Mouse (Mus musculus): ENCODE measurements around the gene Prss40.

The Prss40 gene

DNA sequence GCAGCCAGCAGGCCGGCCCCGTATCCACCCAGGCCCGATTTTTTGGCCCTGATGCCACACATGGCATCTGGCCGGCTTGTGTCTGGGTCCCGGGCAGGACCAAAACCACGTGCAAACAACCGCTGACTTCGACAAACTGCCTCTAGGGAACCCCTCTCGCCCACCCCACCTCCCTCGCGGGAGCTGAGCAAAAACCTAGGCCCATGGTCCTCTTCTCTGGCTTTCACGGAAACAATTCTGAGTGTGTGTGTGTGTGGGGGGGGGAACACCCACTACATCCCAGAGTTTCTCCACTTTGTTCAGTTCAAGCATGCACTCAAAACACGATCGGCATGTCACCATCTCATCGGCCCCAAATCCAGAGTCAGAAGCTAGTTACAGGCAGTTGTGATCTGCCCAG is at the start of gene Prss40:
Gene Prss40 (minus strand): TSS at position 101 of the 400 bp plus-strand sequence.
- no peak for DNase-seq (ENCODE audit: low read depth, low spot score)

DNA sequence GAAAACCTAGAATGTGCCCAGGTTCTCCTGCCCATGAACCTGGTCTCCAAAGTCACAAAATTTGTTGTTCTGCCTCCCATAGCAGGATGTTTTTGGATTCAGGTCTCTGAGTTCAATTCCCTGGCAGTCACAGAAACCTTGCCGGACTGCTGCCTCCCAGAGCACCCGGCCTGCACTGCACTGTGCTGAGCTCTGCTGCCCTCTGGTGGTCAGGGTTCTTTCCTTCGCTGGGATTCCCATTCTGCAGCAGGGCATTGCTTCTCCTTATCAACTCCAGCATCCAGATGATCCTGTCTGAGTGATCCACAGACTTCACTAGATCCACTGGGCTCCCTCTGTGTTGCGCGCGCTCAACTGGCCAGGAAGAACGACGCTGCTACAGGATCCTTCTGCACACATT is 41.6 kb upstream of the Prss40 start:
- DNase-seq (ENCODE audit: low read depth, low spot score) = peak; percentile 72

DNA sequence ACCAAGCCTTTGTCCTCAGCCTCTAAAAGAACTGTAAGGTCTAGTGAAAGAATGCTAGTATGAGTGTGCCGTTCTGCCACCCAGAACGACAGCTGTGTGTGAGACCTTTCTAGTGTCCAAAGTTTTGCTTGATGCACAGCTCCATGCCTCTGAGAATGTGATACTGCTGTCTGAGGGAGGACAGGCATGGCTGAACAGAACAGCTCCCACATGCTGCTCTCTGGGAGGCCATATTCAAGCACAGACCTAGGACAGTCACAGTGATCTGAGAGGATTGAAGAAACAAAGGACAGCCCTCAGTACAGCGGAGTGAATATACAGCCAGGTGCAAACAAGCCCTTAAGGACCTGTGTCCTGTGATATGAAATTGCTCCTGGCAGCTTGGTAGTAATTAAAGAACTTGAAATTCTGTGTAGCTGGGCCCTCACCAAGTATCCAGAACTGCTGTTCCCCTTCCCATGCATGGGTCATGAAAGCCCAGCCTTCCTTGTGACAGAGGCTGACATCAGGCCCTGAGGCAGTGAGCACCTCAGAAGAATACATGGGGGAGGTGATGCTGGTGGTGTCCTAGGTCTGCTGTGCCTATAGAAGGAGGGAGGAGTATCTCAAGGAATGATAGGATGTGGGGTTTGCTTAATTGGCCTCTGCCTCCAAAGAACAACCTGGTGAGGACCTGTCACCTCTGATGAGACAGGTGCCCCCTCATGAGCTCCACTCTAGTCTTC is 40.7 kb upstream of the Prss40 start:
- no peak for DNase-seq (ENCODE audit: low read depth, low spot score)

DNA sequence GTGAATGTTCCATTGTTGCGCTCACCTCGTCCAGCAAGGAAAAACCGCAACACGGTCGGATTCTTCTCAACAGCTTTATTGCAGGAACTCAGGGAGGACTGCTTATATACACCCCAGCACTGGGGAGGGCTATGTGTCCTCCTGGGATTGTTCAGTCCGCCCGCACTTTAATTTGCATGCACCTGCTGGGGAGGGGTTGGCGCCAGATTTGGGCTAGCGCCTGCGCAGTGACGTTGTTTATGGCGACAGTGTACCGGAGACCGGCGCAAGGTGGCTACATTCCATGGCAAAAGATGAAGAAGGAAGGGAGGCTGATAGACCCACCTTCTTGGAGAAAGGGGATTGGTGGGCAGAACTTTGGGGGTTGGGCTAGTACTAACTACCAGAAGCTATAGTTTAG is 39.3 kb upstream of the Prss40 start:
- no peak for DNase-seq (ENCODE audit: low read depth, low spot score)

DNA sequence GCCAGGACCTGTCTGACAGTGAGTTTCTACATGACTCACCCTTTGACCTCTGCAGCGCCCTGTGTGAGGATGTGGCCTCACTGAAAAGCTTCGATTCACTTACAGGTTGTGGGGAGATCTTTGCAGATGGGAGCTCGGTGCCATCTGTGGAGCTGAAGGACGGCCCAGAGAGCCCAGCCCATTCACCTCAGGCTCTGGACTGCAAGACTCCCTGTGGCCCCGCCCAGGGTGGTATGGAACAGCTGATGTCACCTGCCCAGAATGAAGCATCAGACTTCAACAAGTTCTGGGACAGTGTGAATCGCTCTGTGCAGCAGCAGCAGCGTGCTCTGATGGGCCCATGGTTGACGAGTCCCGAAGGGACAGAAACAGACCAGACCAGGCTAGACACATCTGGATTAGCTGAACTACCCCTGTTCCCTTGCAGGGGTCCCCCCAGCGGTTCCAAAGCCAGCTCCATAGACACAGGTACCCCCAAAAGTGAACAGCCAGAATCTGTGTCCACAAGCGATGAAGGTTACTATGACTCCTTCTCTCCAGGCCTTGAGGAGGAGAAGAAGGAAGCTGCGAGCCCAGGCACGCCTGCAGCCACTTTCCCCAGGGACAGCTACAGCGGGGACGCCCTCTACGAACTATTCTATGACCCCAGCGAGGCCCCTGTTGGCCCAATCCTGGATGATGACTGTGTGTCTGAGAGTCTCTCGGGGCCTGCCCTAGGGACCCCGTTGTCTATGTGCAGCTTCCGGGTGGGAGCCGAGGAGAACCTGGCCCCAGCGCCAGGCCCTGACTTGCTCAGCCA is 26.8 kb upstream of the Prss40 start:
- DNase-seq (ENCODE audit: low read depth, low spot score) = no peak

DNA sequence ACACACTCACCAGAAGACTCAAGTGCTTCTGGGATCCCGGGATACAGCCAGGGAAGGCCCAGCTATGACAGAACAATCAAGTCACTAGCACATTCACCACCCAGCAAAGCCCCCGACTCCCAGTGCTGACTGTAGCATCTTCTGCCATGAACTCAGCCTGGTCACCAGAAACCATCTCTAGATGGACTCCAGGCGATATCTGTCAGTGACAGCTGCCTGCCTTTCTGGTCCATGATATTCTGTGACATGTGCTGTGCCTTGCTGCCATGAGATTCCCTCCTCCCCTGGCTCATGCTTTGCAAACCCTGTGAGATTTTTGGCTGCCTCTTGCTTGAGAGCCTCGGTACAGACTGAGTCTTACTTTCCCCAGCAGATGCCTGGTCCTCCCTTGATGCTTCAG is 24.0 kb upstream of the Prss40 start:
- DNase-seq (ENCODE audit: low read depth, low spot score) = no peak

DNA sequence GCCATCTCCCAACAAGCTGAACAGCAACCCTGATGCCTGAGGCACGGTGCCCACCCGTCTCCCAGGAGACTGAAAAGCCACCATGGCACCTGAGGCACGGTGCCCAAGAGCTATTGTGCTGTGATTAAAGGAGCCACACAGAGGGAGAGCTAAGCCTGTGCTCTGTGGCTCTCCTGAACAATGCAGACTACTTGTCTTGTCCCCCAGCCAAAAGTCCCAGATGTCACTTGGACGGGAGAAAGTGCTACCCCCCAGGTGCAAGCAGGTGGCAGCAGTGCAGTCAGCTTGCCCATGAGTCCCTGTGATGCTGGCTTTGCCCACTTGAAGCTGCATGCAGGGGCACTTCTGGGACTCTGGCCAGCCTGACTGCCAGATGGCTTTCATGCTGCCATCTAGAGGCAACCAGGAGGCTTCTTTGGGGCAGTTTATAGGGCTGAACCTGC is 23.1 kb upstream of the Prss40 start:
- DNase-seq (ENCODE audit: low read depth, low spot score) = no peak

DNA sequence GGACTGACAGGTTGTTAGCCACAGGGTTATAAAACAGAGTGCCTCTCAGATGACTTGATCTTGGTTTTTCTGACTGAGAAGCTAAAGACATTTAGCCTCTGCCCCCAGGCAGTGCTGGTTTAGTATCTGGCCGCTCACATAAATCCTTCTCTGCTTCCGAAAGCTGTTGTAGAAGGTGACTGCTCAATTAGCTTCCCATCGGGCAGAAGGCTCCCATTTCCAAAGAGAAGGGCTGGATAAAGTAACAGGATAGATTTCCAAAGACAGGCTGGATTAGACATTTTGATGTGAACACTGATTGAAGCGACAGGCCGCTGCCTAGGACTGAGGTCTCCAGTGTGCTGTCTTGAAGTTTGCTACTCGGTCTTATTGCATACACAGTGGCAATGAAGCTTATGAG is 21.5 kb upstream of the Prss40 start:
- no peak for DNase-seq (ENCODE audit: low read depth, low spot score)

DNA sequence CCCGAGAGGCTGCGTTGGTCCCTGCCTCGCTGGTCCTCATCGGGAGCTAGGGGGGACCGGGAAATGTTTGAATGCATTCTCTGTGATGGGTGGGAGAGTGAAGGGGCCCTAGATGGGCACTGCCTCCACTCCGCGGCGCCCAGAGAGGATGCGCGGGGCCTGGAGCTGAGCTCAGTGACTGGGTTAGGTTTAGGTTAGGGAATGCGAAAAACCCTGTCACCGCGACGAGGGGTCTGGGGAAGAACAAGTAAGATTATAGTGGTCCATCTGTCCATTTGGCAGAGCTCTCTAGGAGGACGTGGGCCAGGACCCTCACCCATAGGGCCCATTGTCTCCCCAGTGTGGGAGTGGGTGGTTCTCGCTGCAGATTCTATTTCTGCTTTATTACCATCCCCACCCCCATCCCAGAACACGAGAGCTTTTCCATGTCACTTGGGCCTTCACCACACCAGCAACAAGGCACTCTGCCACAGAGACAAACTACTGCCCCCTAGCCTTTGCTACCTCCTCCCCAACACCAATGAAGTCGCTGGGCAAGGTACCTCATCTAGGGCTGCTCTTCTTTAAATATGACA is 19.1 kb upstream of the Prss40 start:
- DNase-seq (ENCODE audit: low read depth, low spot score) = no peak

DNA sequence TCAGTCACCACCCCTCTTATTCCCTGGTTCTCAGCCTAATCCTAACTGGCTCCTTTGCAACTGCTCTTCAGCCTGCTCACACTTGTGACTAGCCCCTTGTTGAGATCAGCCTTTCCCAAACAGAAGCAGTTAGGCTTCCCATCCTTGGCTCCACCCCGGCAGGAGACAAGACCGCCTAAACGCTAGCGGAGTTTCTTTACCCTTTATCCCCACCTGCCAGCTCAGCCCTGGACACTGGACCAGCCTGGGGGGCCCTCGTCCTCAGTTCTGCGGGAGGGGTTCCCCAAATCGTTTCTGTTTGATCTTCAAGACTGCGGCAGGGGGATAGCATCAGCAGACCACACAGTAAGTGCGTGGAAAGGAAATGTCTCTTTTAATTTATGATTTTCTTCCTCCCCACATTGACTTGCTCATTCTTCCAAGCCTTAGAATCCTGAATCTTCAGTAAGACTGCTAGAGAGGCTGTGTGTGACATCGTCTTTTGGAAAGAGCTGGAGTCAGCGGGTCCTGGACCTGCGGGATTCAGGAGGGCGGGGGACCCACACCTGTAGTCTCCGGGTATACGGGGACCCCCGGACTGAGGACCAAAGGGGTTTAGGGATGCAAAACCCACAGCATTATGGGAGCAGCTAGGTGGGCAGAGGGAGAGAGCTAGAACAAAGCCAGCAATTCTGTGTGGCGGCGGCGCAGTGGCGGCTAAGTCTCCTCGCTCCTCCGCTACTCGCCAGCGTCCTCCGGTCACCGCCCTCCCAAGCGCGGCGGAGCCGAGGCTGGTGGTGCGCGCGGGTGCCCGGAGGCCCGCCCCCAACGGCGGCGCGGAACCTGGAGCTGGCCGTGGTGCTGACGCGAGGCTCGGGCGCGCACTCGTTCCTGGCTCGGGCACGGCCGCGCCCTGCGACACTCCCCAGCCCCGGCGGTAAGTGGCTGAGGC is 18.4 kb upstream of the Prss40 start, which contains the start of gene Amer3:
Gene Amer3 (plus strand): TSS at position 807 of the 931 bp plus-strand sequence.
- peak; percentile 49 for DNase-seq (ENCODE audit: low read depth, low spot score)

DNA sequence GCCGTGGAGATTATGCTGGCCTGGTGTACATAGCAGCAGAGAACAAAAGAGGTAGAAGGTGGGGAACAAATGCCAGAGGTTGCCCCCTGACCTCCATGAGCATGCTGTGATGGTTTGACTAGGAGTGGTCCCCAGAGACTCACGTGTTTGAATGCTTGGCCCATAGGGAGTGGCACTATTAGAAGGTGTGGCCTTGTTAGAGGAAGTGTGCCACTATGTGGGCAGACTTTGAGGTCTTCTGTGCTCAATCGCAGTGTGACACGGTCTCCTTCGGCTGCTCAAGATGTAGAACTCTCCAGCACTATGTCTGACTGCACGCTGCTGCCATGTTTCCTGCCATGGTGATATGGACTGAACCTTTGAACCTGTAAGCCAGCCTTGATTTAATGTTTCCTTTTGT is 12.5 kb upstream of the Prss40 start:
- no peak for DNase-seq (ENCODE audit: low read depth, low spot score)

DNA sequence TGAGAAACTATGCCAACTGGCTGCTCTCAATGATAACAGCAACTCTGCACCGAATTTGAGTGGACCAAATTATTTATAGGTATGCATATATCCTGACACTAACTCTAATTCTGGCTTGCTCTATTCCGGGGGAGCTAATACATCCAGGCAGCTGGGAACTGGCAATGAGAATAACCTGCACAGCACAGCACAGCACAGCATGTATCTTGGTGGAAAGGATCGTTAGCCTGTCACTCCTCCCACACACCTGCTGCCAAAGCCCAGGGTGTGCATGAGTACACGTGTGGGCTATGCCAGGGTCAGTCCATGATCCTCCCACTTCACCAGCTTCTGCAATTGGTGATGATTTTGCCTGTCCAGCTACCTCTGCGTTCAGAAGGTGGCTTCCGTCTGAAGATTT is 10.7 kb upstream of the Prss40 start:
- DNase-seq (ENCODE audit: low read depth, low spot score) = no peak

DNA sequence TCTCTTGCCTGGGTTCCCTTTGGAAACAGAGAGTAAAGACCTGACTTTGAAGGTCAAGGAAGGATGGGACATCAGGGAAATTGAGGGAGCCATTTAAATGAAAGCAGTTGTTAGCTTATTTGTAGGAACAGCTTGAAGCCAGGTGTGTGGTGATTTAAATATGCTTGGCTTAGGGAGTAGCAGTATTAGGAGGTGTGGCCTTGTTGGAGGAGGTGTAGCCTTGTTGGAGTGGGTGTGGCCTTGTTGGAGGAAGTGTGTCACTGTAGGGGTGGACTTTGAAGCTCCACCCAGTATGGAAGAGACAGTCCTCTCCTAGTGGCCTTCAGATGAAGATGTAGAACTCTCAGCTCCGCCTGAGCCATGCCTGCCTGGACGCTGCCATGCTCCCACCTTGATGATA is 9.1 kb upstream of the Prss40 start:
- no peak for DNase-seq (ENCODE audit: low read depth, low spot score)

DNA sequence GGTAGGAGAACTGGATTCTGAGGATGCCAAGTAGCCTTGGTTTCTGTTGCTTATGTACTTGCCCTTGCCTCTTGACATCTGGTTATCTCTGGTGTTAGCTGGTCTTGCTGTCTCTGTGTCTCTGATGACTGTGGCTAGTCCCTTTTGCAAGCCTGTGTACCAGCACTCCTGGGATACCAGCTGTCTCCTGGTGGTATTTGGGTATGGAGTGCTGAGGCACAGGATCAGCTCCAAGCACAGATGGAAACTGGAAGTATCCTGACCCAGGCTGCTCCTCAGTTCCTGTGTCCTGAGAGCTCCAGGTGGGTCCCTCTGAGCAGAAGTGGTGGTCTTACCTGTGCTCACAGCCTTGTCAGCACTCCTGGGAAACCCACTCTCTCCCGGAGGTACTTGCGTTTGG is 7.4 kb upstream of the Prss40 start:
- DNase-seq (ENCODE audit: low read depth, low spot score) = no peak

DNA sequence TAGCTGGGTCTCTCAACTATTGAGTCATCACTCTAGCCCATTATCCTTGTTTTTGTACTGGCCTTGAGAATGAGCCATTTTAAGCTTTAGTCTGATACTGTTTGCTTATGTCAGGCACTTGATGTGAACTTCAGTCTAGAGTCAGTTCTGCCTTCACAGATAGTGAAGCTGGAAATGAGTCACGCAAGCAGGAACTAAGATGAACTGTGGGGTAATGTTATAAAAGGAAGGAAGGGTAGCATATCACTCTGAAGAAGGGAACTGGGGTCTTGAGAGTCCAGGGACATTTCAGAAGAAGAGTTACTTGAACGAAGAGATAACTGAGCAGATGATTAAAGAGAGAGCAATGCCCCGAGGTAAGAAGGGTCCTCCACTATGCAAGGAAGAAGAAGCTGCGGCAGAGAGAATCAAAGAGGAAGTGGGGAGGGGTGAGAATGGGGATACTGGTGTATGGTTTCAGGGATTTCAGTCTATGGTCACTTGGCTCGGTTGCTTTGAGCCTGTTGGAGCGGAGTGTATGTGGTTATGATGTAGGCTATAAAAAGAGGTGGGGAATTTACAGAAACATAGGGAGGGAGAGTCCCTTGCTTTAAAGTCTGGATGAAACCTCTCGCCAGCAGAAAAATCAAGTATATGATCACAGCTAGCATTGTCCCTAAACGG is 3.8 kb upstream of the Prss40 start:
- DNase-seq (ENCODE audit: low read depth, low spot score) = no peak

DNA sequence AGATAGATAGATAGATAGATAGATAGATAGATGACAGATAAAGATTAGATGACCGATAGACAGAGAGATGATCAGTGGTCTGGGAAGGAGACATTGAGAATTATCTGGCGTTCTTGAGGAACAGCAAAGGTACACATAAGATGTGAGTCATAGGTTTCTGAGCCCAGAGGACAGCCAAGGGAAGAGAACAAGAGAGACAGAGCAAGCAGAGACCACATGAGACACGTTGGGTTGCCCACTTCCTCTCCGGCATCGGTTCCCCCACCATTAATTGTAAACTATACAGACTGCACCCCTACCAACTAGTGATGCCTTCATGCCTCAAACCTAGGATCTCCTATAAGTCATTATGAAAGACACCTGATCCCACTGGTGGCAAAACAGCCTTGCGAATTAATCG is 6.5 kb downstream of the Prss40 start:
- no peak for DNase-seq (ENCODE audit: low read depth, low spot score)

DNA sequence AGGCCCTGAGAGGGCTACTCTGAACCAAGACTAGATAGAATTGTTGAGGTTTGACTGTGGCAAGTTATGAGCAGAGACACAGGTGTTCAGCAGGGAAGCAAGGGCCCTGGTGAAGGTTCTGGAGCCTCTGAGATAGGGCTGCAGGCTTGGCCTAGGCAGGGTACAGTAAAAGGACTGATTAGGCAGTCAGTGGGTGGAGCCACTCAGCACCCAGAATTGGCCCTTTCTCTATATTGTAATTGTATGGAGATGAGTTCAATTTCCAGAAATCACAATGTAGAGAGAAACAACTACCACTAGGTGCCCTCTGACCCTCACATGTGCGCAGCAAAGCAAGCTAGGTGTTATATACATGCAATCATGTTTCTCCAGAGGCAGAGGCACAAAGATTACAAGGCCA is 7.1 kb downstream of the Prss40 start:
- no peak for DNase-seq (ENCODE audit: low read depth, low spot score)

DNA sequence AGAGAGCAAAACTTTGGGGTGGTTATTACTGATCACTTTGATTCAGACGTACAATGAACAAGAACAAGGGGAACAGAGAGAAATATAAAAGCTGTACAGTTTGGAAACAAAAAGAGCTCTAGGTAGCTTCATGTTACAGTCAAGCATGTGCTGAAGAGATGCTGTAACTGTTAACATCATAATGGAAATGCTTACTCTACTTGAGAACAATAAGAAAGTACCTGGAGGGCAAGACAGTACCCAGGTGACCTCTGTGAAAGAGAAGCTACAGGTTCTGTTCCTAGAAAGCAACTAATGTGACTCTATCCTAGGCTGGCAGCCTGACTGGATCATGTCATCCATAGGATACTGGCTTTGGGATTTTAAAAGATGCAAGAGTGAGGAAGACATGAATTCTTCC is 13.7 kb downstream of the Prss40 start:
- no peak for DNase-seq (ENCODE audit: low read depth, low spot score)

DNA sequence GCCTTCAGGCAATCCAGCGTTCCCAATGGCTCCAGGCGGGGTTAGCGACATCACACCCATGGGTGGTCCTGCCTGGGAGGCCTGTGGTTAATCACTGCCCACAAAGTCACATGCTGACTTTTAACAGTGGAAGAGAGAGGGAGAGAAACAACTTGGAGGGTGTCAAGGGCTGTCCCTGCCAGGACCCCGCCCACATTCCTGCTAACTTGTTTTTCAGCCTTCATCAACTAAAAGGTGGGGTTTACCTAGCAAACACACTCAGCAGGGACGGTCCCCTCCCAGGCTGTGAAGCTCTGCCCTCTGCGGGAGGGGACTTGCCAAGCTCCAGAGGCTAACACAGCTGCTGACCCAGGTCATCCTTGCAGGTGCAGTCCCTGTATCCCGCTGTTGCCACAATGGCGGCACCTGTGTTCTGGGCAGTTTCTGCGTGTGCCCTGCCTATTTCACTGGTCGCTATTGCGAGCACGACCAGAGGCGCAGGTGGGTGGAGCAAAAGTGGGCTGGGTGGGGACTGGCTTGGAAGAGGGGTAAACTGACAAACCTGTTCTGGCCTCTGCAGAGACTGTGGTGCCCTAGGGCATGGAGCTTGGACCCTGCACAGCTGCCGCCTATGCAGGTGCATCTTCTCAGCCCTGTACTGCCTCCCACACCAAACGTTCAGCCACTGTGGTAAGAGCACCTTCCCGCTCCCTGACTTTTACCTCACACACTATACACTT is 23.8 kb downstream of the Prss40 start:
- peak; percentile 16 for DNase-seq (ENCODE audit: low read depth, low spot score)

DNA sequence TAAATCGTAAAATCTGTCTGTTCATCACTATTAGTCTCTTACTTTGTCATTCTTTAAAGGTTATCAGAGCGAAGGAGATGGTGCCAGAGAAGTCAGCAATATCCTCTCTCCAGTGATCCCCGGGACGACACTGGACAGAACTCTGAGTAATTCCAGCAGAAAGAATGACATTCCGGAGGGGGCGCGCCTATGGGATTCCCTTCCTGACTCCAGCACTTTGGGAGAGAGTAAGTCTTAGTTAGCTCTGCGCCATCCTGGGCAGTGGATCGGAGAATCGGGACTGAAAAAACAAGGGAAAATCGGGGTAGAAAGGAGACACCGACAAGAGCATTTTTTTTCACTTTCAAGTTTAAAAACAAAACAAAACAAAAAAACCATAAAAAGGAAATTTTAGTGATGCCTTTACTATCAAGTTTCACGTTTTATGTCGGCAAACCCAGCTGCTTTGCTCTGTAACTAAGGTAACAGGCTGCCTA is 24.4 kb downstream of the Prss40 start:
- no peak for DNase-seq (ENCODE audit: low read depth, low spot score)

Data from CD4-positive helper T cell, adult 2 months (primary cell).